Mouse (Mus musculus): ENCODE results near the gene Nostrin.

DNA sequence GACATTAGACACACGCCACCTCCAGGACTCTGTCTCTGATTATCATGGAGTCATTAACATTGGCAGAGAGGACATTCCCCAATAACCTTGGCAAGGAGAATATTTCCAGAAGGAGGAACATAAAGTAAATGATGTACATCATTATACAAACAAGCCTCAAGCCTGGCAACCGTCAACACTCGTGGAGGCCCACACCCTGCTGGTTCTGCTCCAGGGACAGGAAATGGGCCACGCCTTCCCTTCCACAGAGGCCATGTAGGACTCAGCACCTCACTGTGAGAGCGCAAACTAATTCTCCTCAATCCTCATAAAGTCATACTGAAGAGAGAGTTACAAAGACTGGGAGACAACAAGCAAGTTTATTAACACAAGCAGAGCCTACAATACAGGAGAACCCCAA, 58.0 kb downstream of the Nostrin start:
- TF ChIP-seq CTCF (IDR thresholded peaks at IDR 0.05; ENCODE audit: extremely low read depth, insufficient read depth, insufficient read length, insufficient replicate concordance) (no peak), POLR2A (IDR thresholded peaks at IDR 0.05; ENCODE audit: low read depth, low read length) (no peak)
